Mouse (Mus musculus) intestine, embryonic 16.5 days (tissue): Measurements from ENCODE around the gene Dyrk1a. TPM values are rescaled to one million over a fixed set of nuclear protein-coding genes. Genes with fewer than 3 reads are reported as not detected.

Experiments used
- ATAC-seq: fragments of 200-750 bp; cut with Nextera tagmentation; 2 replicates; pipeline ENCODE4 v1.8.0; 2017; ENCODE audit warnings: moderate TSS enrichment, moderate library complexity
- H3K27ac ChIP-seq: fragments of 300-500 bp; sonication (generic); 2 replicates; pipeline ENCODE4 v1.5.1; 2014; ENCODE audit warnings: mild to moderate bottlenecking, low read length
- H3K27me3 ChIP-seq: fragments of 300-500 bp; sonication (generic); replicated peaks from 2 replicates; pipeline ENCODE4 v1.6.1; 2014; ENCODE audit warnings: low read length, control low read depth, mixed read lengths; ENCODE audit not compliant: control insufficient read depth, insufficient read depth
- H3K36me3 ChIP-seq: fragments of 300-500 bp; sonication (generic); 2 replicates; pipeline ENCODE4 v1.6.1; 2014; ENCODE audit warnings: low read length, control low read depth; ENCODE audit not compliant: control insufficient read depth, insufficient read depth
- H3K4me1 ChIP-seq: fragments of 300-500 bp; sonication (generic); 2 replicates; pipeline ENCODE4 v1.6.1; 2014; ENCODE audit warnings: low read length, control low read depth, mixed read lengths; ENCODE audit not compliant: control insufficient read depth, insufficient read depth
- H3K4me2 ChIP-seq: fragments of 300-500 bp; sonication (generic); 2 replicates; pipeline ENCODE4 v1.6.1; 2014; ENCODE audit warnings: low read depth, low read length, control low read depth
- H3K4me3 ChIP-seq: fragments of 300-500 bp; sonication (generic); 2 replicates; pipeline ENCODE4 v1.5.1; 2014; ENCODE audit warnings: mild to moderate bottlenecking, low read length
- H3K9ac ChIP-seq: fragments of 300-500 bp; sonication (generic); 2 replicates; pipeline ENCODE4 v1.6.1; 2014; ENCODE audit warnings: low read depth, low read length
- H3K9me3 ChIP-seq: fragments of 300-500 bp; sonication (generic); 2 replicates; pipeline ENCODE4 v1.6.1; 2016; ENCODE audit warnings: low read length, control low read depth; ENCODE audit not compliant: control insufficient read depth
- WGBS: fragments of 180-500 bp; shearing (Covaris S2); extraction: QIAGEN DNeasy Blood & Tissue Kit; methylation state at CpG from one replicate; pipeline ENCODE4 v1.1.7; 2014; 5-methylcytosine and 5-hydroxymethylcytosine counted together
- polyA plus RNA-seq: library from polyadenylated mRNA; unstranded; fragments of >200 nt; fragmentation: Nextera tagmentation; extraction: Ambion mirVana; gene quantifications from 2 replicates; pipeline ENCODE4 v1.2.1, GENCODE M21; 2015

Dyrk1a gene
- polyA plus RNA-seq, 1 experiment from 2014 or later = 7.3 TPM

GRCm38 (mm10) chr16:94533679-94534078, 36.1 kb upstream of the Dyrk1a start:
- H3K4me2 ChIP-seq = no peak overlapping the region
- H3K9ac ChIP-seq = no peak overlapping the region
- H3K27me3 ChIP-seq = no peaks in the 10 kb centered on the region
- 68% methylated on average over 6 of the region's 6 CpGs for WGBS
- no peak for ATAC-seq
- peaks cover 9% of the 10 kb centered on the region for H3K4me1 ChIP-seq
- no peaks in the 10 kb centered on the region for H3K36me3 ChIP-seq
- H3K9me3 ChIP-seq = no peaks in the 10 kb centered on the region
- H3K27ac ChIP-seq = no peak overlapping the region
- H3K4me3 ChIP-seq = no peak overlapping the region

DNA sequence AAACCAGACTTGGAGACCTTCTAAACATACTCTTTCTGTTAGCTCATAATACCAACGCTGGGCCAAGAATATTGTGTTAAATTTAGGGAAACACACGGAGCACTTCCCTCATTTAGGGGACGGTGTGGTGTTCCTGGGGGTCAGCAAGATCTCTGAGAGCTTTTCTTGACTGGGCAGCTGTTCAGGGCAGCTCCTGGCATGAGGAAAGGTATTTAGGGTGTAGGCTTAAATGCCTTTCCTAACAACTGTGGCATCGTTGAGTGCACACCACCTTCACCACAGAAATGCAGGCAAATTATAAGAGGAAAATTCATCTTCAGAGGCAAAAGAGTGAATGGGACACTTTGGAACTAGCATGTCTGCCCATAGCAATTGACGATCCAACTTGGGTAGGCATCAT, 34.1 kb upstream of the Dyrk1a start:
- ATAC-seq = no peak
- 88% methylated on average over 5 of the region's 5 CpGs for WGBS
- no peaks in the 10 kb centered on the region for H3K27me3 ChIP-seq
- no peaks in the 10 kb centered on the region for H3K36me3 ChIP-seq
- H3K9me3 ChIP-seq = no peaks in the 10 kb centered on the region
- H3K4me1 ChIP-seq = peaks cover 9% of the 10 kb centered on the region
- no peak overlapping the region for H3K4me2 ChIP-seq
- no peak overlapping the region for H3K4me3 ChIP-seq
- no peak overlapping the region for H3K9ac ChIP-seq
- H3K27ac ChIP-seq = no peak overlapping the region

- H3K9ac ChIP-seq = no peak overlapping the region
- no peak overlapping the region for H3K4me3 ChIP-seq
- WGBS = 73% methylated on average over 7 of the region's 7 CpGs
- H3K4me1 ChIP-seq = peaks cover 9% of the 10 kb centered on the region
- H3K27me3 ChIP-seq = no peaks in the 10 kb centered on the region
- H3K4me2 ChIP-seq = peak overlapping the region; percentile 11; the same call in 1 of the 2 replicates
- 0 out of 2 replicates have a peak, but pooled peaks have one; percentile 11 for ATAC-seq
- no peaks in the 10 kb centered on the region for H3K9me3 ChIP-seq
- H3K27ac ChIP-seq = no peak overlapping the region
- H3K36me3 ChIP-seq = no peaks in the 10 kb centered on the region
These were observed 33.2 kb upstream of the Dyrk1a start for GRCm38 (mm10) chr16:94536417-94537158.

DNA sequence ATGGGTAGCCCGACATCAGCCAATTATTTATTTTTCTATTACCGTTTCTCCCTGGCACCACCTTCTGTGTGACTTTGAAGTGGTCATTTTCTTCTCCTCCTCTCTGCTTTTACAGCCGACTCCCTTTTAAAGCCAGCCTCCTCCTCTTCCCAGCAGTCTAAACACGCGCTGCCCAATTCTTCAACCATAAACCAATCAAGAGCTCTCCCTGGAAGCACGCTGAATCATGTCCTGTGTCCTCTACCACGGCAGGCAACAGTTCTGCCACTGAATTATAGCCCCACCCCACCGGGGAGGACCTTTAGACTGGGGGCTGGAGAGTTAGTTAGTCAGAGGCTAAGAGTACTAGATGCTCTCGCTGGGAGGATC, 32.7 kb upstream of the Dyrk1a start:
- Histone ChIP-seq H3K9ac (no peak overlapping the region), H3K36me3 (no peaks in the 10 kb centered on the region), H3K4me3 (no peak overlapping the region), H3K9me3 (no peaks in the 10 kb centered on the region), H3K27me3 (no peaks in the 10 kb centered on the region), H3K4me1 (peaks cover 9% of the 10 kb centered on the region), H3K27ac (no peak overlapping the region; the same call in 1 of the 2 replicates), H3K4me2 (peak overlapping the region; percentile 11; the same call in 1 of the 2 replicates)
- whole genome bisulfite sequencing = 26% methylated on average over 9 of the region's 9 CpGs
- peak; percentile 97 for ATAC-seq

DNA sequence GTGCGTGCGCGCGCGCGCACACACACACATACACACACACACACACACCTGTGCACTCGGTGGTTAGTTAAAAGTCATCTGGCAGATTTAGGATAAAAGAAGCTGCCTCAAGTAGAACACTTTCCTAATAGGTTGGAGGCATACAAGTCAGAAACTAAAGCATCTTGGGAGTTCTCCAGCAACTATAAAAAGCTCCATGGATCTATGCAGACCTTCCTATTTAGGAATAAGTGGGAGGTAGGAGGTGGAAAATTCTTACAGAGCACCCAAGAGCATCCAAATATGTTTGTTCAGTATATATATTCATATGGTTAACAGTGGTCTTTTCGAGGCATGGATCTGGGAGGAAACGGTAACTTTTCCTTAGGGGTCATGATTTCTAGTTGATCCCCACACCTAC, 29.7 kb upstream of the Dyrk1a start:
- Histone ChIP-seq H3K4me1 (peaks cover 16% of the 10 kb centered on the region), H3K9me3 (no peaks in the 10 kb centered on the region), H3K27ac (no peak overlapping the region), H3K27me3 (no peaks in the 10 kb centered on the region), H3K4me3 (no peak overlapping the region), H3K4me2 (no peak overlapping the region), H3K9ac (no peak overlapping the region), H3K36me3 (no peaks in the 10 kb centered on the region)
- WGBS = 98% methylated on average over 9 of the region's 9 CpGs
- no peak for ATAC-seq

DNA sequence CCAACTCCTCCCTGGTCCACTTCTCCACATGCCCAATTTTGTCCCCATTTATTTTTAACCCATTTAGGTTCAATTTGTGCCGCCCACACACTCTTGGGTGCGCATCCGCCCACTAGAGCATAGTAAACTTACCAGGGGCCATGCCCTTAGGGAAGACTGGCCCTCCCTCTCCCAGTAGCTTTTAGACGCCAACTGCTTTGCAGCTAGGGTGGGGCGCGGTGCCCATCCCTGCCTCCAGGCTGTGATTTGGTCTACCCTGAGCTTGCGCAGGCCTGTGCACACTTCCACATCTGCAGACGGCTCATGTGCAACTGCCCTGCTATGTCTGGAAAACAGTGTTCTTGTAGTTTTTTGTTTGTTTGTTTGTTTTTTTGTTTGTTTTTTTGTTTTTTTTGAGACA, 26.9 kb upstream of the Dyrk1a start:
- H3K4me1 ChIP-seq = peaks cover 7% of the 10 kb centered on the region; the same call in 1 of the 2 replicates
- 87% methylated on average over 8 of the region's 8 CpGs for WGBS
- H3K36me3 ChIP-seq = no peaks in the 10 kb centered on the region
- no peak for ATAC-seq
- H3K4me2 ChIP-seq = no peak overlapping the region
- H3K27ac ChIP-seq = no peak overlapping the region
- H3K9ac ChIP-seq = no peak overlapping the region
- H3K4me3 ChIP-seq = no peak overlapping the region
- no peaks in the 10 kb centered on the region for H3K27me3 ChIP-seq
- no peaks in the 10 kb centered on the region for H3K9me3 ChIP-seq

GRCm38 (mm10) chr16:94544540-94545105, 25.2 kb upstream of the Dyrk1a start:
- H3K4me3 ChIP-seq = no peak overlapping the region
- H3K9me3 ChIP-seq = no peaks in the 10 kb centered on the region
- H3K4me1 ChIP-seq = peaks cover 7% of the 10 kb centered on the region; the same call in 1 of the 2 replicates
- 0 out of 2 replicates have a peak overlapping the region, but pooled peaks have one; percentile 29 for H3K27ac ChIP-seq
- 45% methylated on average over 11 of the region's 11 CpGs for WGBS
- no peaks in the 10 kb centered on the region for H3K27me3 ChIP-seq
- H3K36me3 ChIP-seq = no peaks in the 10 kb centered on the region
- H3K9ac ChIP-seq = no peak overlapping the region
- H3K4me2 ChIP-seq = no peak overlapping the region
- ATAC-seq = peak; percentile 62

GRCm38 (mm10) chr16:94545781-94546562, 23.8 kb upstream of the Dyrk1a start:
- ATAC-seq = peak; percentile 88

GRCm38 (mm10) chr16:94549813-94550212, 20.0 kb upstream of the Dyrk1a start:
- no peak overlapping the region for H3K9ac ChIP-seq
- no peak for ATAC-seq
- H3K27ac ChIP-seq = no peak overlapping the region
- no peaks in the 10 kb centered on the region for H3K9me3 ChIP-seq
- no peaks in the 10 kb centered on the region for H3K27me3 ChIP-seq
- 74% methylated on average over 10 of the region's 10 CpGs for WGBS
- H3K4me1 ChIP-seq = peaks cover 2% of the 10 kb centered on the region; the same call in 1 of the 2 replicates
- H3K36me3 ChIP-seq = no peaks in the 10 kb centered on the region
- no peak overlapping the region for H3K4me2 ChIP-seq
- H3K4me3 ChIP-seq = no peak overlapping the region

More at GRCm38 (mm10) chr16:94545781-94546562, 23.8 kb upstream of the Dyrk1a start:
- Histone ChIP-seq H3K4me3 (no peak overlapping the region), H3K4me1 (peaks cover 7% of the 10 kb centered on the region; the same call in 1 of the 2 replicates), H3K9ac (no peak overlapping the region), H3K36me3 (no peaks in the 10 kb centered on the region), H3K9me3 (no peaks in the 10 kb centered on the region), H3K4me2 (no peak overlapping the region), H3K27me3 (no peaks in the 10 kb centered on the region), H3K27ac (0 out of 2 replicates have a peak overlapping the region, but pooled peaks have one; percentile 23)
- 41% methylated on average over 8 of the region's 8 CpGs for WGBS
